Mouse (Mus musculus): ENCODE measurements at regions not wholly inside any gene's neighbourhood (a gene's known extent, or its start where the extent isn't known, plus 50 kb on each side); places are given as distances from the start of the nearest gene placed in this dataset.
A peak's percentile ranks its signal among the peaks of the same experiment; 100 is the strongest.

DNA sequence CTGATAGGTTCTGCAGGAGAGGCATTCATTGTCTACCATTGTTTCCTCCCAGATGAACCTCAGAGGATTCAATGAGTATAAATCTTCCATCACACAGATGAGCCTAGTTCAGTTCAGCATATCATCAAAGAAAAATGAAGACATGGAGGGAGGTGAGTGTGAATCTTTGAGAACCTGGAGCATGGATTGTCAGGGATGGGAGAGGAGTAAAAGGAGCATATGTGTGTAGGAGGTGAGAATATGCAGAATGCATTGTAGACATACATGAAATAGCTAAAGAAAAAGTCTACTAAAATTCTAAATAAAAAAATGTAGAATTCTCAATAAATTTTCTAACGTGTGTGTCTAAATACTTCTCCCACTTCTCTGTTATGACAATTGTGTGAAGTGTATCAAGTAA lies 284.8 kb upstream of the Kif2b start:
- no peak for DNase-seq (ENCODE audit: low spot score in 2 of 2)

DNA sequence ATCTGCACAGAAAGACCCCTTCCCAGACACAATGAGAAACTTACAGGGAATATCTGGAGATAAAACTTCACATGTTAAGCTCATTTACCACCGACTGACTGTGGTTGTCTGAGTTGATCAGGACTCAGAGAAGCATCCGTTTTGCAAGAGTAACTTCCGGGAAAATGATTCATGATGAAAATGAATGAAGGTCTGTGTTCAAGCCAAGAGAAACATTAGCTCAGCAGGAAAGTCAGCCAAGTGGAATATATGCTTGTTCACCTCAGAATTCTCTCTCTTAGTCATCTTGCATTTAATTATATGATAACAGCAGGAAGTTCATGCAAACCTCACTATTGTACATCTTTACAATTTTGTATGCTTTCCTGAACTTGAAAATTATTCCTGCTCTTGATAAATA lies 279.1 kb upstream of the Kif2b start:
- no peak for DNase-seq (ENCODE audit: low spot score in 2 of 2)

DNA sequence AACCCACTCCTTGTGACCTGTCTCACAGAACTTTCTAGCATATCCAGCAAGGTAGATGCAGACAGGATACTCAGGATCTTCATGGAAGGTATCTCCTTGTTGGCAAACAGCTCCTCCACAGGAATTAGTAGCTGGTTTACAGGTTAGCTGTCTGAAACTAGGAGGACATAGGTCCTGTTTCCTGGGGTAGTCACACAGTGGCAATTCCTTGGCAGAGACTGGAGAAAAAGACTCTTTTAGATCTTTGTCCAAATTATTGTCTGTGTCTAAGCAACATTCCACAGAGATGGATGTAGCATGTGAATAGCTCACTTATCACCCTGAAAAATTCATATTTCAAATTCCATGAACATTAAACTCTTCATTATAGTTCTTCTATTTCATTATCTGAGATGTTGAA lies 253.8 kb upstream of the Kif2b start:
- no peak for DNase-seq (ENCODE audit: low spot score in 2 of 2)

DNA sequence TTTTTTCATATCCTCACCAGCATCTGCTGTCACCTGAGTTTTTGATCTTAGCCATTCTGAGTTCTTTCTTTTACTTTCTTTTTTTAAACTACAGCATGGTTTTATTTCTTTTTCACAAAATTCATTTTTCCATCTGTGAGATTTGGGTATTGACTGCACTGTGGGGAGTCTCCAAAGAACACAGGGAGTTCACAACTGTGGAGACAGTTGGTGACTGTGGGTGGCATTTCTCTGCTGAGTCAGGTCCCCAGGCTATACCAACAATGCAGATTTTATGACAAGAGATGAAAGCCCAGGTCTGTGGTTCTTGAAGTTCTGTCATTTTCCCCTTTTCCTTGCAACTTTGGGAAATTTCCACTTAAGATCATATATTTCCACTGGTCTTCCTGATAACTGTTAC lies 243.5 kb upstream of the Kif2b start:
- peak in 1 of 2 experiments; percentile 10 for DNase-seq (ENCODE audit: low spot score in 2 of 2)
